Mouse (Mus musculus) layer of hippocampus, adult 9-11 months (tissue): ENCODE measurements around the gene Iqcn.
A peak's percentile ranks its signal among the peaks of the same experiment; 100 is the strongest.

Experiments used
- DNase-seq: peaks from one replicate; pipeline ENCODE4 v3.0.0; 2022

The Iqcn gene

DNA sequence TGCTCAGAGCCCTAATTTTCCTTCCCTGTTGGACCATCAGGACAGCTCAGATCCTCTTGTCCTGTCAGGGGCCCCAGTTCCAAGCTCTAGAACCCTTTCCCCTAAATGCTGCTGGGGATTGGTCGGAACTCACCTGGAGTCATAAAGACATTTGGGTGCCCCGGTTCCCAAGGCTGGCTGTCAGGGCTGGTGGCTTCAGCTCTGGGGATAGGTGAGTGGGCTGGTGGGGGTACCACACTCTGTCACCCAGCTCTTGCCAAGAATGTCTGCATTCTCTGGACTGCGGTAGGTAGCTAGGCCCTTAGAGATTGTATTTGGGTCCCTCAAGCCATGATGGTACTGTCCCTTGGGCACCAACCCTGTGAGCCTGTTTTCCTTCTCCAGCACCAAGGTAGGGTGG is at the start of gene Iqcn:
Gene Iqcn (plus strand): TSS at position 171 of the 400 bp plus-strand sequence.
- no peak for DNase-seq

DNA sequence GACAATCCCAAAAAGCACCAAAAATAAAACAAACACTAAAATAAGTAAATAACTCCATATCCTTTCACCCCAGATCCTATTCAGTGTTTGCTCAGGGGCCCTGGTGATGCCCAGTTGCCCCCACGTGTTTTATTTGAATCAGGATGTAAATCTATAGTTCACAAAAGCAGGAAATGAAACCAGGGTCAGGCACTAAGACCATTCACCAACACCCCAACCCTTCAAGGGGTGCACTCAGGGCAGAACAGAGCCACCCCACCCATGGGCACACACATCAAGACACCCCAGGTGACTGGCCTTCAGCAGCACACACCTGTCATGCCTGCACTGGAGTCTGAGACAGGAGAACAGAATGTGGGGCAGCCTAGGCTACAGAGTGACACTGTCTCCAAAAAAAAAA is 49.1 kb upstream of the Iqcn start:
- DNase-seq = no peak

DNA sequence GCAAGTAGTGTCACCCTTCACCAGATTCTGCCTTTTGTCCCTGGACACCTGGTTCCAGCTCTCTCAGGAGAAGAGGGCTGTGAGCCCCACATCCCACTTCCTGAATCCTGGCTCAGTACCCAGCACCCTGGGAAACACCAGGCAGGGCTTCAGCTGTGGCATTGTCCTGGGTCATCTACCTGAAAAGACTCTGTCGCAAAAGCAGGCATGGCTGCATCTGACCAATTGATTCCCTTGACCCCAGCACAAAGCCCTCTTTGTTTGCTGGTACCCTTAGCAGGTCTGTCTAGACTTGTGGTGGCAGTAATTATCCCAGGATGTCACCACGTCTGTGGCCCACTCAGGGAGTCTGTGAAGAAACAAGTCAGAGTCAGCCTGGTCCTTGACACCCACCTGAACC is 47.8 kb upstream of the Iqcn start:
- no peak for DNase-seq

DNA sequence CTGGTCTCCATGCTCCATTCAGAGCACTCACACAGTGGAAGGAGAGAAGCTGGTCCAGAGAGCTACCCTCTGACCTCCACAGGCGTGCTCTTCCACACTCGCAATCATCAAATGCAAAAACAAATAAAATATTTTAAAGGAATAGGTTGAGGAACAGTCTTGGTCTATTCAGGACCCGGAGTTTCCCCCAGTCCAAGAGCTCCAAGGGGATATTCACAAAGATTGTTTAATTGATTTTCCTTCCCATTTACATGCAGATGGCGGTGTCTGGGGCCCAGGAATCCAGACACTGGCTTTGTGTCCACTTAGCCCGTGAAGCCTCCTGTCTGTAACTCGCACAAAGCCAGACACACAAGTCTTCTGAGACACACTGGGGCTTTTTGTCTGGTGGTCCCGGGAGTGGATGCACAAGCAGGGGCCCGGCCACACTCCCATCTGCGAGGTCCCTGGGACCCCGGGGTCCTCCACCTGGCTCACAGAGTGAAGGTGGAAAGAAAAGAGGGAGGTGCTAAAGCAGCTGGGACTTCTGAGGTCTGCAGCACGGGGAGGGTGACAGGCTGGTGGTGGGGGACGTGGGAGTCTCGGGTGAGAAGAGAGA is 47.0 kb upstream of the Iqcn start:
- DNase-seq = no peak

DNA sequence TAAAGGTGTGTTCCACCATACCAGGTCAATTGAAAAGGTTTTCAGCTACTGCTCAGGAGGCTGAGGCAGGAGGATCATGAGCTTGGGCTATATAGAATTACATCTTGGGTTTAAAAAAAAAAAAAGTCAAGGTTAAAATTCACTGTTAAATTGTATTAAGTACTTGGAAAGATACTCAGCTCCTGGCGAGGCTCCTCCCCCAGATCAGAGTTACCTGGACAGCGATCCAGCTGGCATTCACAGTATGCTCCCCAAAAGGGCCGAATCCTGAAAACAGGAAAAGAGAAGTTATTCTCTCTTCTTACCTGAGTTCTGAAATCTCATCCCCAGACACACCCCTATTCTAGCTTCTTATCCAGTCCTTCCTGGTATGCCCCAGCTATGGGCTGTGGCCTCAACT is 46.0 kb upstream of the Iqcn start:
- DNase-seq = no peak

DNA sequence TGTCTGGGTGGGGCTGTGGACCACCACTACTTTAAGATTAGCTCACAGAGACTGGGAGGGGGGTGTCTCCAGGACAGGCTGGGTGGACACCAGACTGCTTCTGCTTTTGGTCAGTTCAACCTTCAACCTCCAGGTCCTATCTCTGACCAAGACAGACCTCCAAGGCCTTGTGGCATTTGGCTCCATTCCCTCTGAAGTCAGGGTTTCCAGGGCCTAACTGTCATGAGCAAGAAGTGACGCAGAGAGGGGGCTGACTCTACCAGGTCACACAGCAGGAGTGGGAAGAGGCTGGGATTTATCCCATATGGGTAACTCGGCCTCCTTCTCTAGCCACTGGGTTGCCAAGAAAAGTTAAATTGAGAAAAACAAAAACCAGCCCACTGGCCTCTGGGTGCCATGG is 45.5 kb upstream of the Iqcn start:
- DNase-seq = no peak

DNA sequence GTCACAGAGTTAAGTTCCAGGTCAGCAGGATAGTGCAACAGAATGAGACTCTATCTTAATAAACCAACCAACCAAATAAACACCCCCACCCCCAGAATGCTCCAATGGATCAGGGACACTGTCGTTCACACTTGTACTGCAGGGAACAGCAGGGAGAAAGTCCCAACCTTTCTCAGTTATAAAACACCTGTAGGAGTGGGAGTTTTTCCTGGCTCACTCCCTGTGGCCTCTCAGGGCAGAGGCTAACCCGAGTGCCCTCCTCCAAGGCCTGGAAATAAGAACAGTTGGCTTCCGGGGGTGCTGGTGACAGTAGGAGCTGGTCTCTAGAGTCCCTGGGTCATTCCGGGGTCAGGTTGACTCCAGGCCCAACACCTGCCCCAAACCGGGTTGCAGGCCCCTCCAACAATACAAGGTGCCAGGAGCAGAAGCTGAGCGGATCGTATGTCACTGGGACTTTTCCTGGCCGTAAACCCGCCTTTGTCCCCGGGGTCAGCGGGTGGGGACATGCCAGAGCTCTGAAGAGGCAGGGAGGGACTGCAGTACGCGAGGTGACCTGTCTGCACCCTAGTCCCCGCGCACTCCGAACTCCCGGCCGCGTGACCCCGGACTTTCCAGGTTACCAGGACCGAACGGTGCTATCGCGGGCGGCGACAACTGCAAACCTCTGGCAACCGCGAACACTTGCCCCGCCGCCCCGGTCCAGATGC is 44.2 kb upstream of the Iqcn start:
- no peak for DNase-seq

DNA sequence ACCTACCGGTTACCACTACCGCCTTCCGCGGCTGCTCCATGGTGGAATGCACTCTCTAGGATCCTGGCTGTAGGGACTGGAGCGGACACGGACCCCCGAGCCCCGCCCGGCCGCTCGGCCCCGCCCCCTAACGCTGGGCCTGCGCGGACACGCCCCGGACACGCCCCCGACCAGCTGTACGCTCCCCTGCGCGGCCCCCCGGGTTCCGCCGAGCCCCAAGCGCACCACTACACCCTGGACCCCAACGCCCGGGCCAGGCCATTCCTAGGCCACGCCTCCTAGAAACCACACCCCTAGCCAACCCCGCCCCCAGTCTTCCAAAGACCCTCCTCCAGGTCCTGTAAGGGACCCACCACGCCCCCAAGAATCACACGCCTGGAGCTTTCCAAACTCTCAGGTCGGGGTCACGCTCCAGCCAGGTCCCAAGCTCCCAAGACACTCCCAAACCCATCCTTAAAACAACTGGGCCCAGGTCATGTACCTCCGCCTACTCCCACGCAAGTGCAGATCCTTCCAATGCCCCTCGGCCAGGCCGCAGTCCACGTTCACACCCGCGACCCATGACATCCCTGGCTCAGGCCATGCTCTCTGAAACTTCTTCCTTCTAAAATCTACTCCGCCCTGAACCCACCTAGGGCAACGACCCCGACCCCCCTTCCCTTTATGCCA is 43.5 kb upstream of the Iqcn start:
- DNase-seq = peak; percentile 85

DNA sequence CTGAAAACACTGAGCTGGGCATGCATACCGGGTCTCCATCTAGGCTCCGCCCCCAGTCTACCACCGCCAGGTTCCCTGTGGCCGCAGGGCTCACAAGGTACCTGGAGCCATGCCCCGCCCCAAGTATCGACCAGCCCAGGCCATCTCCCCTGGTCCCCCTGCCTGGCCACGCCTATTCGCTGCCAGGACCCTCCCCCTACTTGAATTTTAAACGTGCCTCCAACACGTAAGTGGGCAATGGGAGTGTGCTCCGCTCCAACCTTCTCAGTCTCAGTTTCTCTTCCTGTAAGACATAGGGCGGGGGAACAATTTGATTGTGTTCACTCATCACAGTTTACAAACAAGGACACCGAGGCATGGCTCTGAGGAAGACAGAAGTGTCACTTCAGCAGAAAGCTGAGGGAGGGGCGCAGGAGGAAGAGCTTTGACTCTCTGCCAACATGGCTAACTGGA is 43.0 kb upstream of the Iqcn start, which contains the start of gene Pgpep1:
Gene Pgpep1 (minus strand): TSS at position 116 of the 453 bp plus-strand sequence.
- no peak for DNase-seq

DNA sequence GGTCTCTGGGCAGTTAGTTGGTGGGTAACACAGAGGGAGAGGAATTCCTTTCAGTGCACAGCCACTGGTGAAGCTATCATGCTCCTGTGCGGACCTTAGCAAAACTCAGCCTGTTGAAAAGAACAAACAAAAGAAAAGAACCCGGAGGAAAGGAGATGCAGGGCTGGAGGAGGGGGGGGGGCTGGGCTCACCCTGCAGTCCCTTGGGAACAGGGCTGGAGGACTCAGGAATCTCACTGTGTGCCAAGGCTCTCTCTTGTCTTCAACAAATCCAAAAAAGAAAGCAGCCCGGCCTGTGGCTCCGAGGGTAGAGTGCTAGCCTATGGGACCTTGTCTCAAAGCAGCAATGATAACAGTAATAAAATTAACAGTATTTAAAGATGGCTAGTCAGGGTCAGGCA is 39.6 kb upstream of the Iqcn start:
- no peak for DNase-seq

DNA sequence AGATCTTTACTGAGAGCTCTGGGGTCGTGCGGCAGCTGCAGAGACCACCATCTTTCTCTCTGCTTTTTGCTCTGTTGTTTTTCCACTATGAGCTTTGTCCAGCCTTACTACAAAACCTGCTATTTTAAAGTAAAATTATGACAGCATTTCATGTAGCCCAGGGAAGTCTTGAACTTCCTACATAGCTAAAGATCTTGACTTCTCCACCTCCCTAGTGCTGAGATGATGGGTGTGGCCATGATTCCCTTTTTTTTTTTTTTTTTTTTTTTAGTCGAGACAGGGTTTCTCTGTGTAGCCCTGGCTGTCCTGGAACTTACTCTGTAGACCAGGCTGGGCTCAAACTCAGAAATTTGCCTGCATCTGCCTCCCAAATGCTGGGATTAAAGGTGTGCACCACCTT is 38.6 kb upstream of the Iqcn start:
- no peak for DNase-seq

DNA sequence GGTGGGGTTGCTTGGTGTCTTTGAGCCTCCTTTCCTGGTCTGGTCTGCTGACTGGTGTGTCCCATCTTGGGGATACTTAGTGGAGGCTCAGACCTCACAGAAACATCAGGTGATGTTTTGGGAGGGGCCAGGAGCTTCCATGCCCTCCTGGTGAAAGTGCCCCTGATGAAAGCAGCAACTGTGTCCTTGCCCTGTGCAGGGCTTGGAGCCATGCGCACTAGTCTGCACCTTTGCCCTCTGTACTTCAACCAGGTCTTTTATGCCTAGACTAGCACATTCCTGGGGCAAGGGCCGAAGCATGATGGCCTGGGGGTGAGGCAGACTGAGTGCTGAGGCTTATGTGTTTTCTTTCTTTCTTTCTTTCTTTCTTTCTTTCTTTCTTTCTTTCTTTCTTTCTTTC is 37.7 kb upstream of the Iqcn start:
- DNase-seq = no peak

DNA sequence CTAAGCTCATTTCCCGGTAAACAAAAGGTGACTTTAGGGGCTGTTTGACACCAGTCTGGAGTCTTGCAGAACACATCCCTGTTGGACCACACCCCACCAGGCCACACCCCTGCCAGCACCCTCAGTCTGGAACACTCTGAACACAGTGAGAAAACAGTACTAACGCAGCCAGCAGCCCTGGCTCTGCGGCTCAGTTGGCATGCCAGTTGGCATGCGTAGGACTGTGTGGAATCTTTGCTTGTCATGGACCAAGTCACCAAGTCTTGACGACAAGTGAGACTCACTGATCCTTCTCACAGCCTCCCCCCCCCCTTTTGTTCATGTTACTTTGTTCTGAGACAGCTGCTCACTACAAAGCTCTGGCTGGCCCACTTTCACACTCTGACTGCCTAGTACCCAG is 36.2 kb upstream of the Iqcn start:
- DNase-seq = peak; percentile 77

DNA sequence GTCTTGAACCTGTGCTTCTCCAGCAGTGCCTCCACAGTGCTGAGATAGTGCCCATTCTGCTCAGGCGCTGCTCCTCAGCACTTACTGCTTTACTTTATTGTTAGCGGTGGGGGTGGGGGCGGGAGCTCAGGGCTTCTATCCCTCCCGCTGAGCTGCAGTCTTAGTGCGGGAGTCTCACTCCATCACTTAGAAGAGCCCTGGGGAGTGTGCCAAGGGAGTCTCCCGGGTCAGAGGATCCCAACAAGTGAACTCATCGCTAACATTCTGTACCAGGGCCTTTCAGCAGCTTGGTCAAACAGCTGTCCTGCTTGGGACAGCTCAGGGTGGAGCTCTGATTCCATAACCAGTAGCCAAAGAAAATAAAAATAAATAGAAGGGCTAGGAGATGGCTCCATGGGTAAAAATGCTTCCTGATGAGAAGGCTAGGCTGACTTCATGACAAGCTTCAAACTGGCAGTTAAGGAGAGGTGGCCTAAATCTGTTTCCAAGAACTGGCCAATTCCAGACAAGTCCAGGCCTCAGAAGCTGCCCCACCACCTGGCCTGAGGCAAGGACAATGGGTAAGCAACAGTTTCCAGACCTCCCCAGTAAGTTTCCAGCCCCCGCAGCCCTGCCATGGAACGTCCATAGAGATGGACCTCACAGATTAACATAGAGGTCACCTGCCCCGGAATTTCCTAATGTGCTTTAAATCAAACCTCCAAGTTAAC is 31.5 kb upstream of the Iqcn start:
- no peak for DNase-seq

DNA sequence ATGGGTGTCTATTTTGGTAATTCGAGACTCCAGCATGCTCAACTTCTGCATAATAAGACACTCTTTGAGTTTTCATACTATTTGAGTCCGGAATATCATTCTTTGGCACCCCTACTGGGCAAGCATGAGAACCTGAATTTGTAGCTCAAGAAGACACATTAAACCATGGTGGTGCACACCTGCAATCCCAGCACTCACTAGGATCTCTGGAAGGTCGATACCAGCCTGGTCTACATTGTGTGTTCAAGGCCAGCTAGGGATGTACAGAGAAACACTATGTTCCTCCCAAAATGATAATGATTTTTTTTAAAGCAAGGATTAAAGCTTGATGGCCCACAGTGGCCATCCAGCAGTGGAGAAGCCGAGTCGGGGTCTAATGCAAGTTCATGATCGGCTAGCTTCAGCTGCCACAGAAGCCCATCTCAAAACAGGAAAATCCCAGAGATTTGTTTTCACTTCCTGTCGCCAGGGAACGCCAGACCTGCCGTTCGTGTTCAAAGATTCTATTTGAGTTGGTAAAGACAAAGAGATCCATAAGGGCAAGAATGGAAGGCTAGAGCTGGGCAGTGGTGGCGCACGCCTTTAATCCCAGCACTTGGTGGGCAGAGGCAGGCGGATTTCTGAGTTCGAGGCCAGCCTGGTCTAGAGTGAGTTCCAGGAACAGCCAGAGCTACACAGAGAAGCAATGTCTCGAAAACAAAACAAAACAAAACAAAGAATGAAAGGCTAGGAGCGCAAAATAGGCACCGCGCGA is 30.8 kb upstream of the Iqcn start:
- DNase-seq = no peak

DNA sequence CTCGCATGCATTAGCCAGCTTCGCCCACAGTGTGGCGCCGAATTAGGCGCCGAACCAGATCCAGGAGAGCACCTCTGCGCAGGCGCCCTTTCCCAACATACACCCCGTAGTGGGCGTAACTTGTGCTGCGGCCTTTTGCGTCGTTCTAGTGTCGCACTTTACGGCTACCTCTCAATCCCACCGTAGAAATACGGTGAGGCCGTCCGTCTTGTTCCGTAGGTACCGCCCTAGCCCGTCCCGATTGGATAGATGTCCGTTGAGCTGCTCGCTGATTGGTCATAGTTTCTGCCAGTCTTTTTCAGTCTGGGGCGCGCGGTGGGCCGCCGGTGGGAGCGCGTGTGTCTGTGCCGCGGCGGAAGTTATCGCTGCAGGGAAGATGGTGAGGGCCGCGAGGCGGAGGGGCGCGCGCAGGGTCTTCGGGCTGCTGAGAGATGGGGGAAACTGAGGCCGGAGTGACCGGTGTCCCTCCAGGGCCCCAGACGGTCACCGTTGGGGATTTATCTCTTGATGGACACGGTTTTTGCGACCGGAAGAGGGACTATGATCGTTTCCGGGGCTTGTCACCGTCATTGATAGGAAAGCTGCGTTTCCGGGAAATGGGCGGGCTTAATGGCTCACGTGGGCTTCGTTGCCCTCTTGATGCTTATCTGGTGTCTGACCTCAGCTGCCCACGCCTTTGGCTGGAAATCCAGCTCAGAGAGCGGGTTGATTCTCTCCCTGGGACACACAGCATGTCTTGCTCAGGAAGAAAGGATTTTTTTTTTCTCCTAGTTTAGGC is 30.0 kb upstream of the Iqcn start, which contains the start of gene Lsm4:
Gene Lsm4 (plus strand): TSS at position 170 of the 778 bp plus-strand sequence.
- peak; percentile 99 for DNase-seq

DNA sequence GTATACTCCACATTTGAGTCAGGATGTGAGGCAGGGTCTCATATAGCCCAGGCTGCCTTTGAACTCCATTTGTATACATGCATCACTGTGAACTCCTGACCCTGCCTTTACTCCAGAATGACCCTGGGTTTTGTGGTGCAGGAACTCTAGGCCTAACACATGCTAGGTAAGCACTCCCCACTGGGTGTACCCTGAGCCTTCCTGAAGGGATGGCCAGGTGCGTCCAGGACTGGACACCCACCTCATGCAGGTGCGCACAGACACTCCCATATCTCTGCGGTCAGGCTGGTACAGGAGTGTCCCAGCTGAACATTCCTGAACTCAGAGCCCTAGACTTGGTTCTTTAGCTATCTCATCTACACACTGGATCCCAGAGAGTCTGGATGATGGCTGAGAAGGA is 29.1 kb upstream of the Iqcn start:
- no peak for DNase-seq

DNA sequence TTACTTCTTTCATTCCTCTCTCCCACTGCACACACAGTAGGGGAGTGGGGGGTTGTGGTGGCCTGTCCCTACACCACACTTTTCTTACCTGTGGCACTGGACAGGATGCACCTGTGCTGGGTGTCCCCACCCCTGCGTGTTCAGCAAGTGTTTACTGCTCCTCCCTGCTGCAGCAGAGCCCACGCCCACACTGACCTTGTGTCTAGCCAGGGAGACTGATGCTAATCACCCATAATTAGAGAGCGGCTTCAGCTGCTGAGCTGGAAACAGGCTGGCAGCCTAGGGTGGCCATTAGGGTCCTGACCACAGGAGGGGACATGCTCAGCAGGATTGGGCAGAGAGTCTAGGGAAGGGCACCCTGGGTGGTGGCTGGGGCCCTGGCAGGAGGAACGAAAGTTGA is 28.5 kb upstream of the Iqcn start:
- no peak for DNase-seq

DNA sequence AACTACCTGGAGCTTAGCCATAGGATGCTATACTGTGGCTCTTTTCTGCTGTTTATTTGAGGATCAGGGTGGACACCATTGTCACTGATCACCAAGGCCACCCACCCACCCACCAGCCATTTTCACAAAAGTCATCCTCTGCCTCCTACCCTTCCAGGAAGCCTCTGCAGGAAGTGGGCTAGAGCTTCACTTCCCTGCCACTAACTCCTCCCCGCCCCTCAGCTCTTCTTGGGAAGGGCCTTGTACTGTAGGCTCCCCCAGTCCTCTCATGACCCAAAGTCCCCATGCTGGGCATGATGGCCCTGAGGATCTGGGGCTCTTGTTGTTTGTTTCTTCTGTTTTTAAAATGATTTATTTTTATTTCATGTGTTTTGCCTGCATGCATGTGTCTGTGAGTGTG is 27.9 kb upstream of the Iqcn start:
- no peak for DNase-seq

DNA sequence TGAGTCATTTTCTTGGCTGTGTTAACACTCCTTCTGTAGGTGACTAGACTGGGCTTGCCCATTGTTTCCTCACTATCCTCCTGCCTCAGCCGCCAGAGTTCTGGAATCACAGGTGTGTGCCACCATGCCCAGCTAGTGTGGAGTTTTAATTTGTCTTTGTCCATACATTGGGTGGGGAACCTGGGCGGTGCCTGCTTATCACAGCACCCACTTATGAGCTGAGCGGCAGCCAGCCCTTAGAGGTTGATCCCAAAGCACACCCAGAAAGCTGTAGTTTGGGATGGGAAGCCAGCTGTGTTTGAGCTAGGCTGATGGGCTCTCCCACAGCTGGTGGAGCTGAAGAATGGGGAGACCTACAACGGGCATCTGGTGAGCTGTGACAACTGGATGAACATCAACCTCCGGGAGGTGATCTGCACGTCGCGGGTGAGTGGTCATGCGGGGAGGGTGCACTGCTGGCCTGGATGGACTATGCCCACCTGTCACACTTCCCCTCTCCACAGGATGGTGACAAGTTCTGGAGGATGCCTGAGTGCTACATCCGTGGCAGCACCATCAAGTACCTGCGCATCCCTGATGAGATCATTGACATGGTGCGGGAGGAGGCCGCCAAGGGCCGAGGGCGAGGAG is 25.7 kb upstream of the Iqcn start:
- DNase-seq = no peak

DNA sequence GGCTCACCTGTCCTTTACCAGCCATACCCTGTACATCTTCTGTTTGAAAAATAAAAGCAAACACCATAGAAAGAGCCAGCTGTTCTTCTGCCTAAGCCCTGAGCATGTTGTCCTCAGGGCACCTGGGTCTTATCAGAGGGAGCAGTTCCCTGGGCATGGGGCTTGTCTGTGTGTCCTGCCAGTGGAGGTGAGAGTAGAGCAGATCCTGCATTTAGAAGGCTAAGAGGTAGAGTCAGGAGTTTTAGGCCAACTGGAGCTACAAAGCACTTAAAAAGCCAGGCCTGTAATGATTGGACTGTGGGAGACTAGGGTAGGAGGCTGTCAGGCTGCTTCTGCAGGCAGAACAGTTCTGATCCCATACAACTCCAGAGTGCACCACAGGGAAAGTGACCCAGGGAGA is 24.6 kb upstream of the Iqcn start:
- DNase-seq = no peak

DNA sequence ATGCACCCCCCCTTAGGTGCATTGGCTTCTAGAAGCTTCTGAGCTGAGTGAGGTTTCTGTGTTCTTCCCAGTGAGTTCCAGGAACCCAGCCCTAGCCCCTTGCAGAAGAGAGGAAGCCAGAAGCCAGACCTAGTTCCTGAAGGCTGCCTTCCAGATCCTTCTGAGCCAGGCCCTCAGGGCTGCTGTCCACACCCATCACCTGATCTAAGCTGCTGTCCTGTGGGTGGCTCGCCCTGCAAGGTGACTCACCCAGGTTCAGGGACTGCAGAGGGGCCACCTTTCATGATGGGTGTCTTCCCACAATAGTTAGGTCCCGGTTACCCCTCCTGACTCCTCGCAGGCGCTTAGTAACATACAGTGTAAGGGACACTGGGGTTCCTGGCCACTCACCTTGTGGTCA is 23.9 kb upstream of the Iqcn start:
- DNase-seq = no peak
